Mouse (Mus musculus): ENCODE measurements around the gene Slc13a5. TPM values are rescaled to one million over a fixed set of nuclear protein-coding genes. Genes with fewer than 3 reads are reported as not detected.
A peak's percentile ranks its signal among the peaks of the same experiment; 100 is the strongest.

Gene Slc13a5
- polyA plus RNA-seq, 1 experiment from 2014 or later, result 0.22 TPM

DNA sequence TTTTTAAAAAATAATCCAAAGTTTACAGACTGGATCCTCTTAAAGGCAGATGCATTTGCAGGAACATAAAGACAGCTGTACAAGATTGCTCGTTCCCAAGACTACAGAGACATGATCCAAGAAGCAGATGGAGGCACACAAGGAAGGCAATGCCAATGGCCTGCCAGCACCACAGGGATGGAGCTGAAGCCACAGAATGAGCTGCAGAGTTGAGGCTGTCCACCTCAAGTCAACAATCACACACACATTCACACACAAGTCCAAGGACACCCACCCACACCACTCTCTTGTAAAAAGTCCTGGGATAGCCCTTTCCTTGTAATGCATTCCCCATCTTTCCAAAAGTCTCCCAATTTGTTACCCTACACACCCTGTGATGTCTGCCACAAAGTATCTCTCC lies 63.6 kb downstream of the Slc13a5 start:
- ATAC-seq, result no peak
- Histone ChIP-seq H3K4me2 (replicated peaks; ENCODE audit: low read depth) (no peak overlapping the region), H3K36me3 (ENCODE audit: control insufficient read depth, insufficient read depth) (peaks cover 12% of the 10 kb centered on the region), H3K9ac (ENCODE audit: low read depth, low read length) (no peak overlapping the region), H3K9me3 (ENCODE audit: control insufficient read depth) (no peaks in the 10 kb centered on the region), H3K27ac (ENCODE audit: low read depth, low read length) (no peak overlapping the region), H3K27me3 (replicated peaks; ENCODE audit: control insufficient read depth, insufficient read depth, low read length) (no peaks in the 10 kb centered on the region), H3K4me1 (replicated peaks; ENCODE audit: control insufficient read depth, insufficient read depth, low read length) (0 out of 2 replicates have a peak, but pooled peaks cover 5% of the 10 kb centered on the region), H3K4me3 (ENCODE audit: low read depth, low read length) (no peak overlapping the region)
- WGBS, result 70% methylated on average over 1 of the region's 1 CpGs
- TF ChIP-seq CTCF (IDR thresholded peaks at IDR 0.05; ENCODE audit: low read depth), result no peak

DNA sequence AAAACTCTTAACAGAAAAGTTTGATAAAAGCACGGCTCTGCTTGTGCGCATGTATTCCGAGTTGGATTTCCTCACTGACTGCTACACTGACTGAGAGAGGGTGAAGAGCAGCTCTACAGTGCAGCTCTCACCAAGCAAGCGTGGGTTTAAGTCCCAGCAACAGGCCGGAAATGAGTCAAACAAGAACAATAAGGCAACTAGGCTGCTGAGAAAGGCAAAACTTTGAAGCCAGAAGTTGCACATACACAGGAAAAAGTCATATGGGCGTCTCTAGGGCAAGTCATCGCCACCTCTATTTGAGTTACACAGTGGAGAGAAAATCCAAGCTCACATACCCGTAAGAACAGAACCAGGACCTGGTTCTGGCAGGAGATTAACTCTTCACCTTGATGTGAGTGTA lies 70.5 kb downstream of the Slc13a5 start:
- no peak overlapping the region for H3K4me2 ChIP-seq (replicated peaks; ENCODE audit: low read depth)
- ATAC-seq, result no peak
- H3K27me3 ChIP-seq (replicated peaks; ENCODE audit: control insufficient read depth, insufficient read depth, low read length), result no peaks in the 10 kb centered on the region
- 81% methylated on average over 8 of the region's 8 CpGs for WGBS
- no peaks in the 10 kb centered on the region for H3K9me3 ChIP-seq (ENCODE audit: control insufficient read depth)
- no peak overlapping the region for H3K9ac ChIP-seq (ENCODE audit: low read depth, low read length)
- H3K4me3 ChIP-seq (ENCODE audit: low read depth, low read length), result no peak overlapping the region
- H3K4me1 ChIP-seq (replicated peaks; ENCODE audit: control insufficient read depth, insufficient read depth, low read length), result no peaks in the 10 kb centered on the region
- H3K36me3 ChIP-seq (ENCODE audit: control insufficient read depth, insufficient read depth), result peaks cover 35% of the 10 kb centered on the region
- TF ChIP-seq CTCF (IDR thresholded peaks at IDR 0.05; ENCODE audit: low read depth), result no peak
- peak overlapping the region; percentile 35; the same call in 1 of the 2 replicates for H3K27ac ChIP-seq (ENCODE audit: low read depth, low read length)

DNA sequence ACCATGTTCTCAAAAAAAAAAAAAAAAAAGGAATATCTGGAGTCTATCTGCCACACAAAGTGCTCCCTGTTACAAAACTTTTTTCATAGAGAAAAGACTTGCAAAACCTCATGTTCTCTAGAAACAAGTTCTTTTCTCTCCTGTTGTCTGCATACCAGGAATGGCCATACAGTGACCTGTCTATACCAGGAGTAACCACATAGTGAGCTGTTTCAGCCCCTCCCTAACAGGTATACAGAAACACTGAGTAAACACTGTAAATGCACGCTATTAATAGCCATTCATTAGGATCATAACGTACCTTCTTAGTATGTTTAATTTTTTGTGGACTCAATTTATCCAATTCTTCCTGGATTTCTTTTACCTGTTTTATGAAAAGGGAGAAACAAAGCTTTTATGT lies 72.8 kb downstream of the Slc13a5 start:
- no peak overlapping the region for H3K9ac ChIP-seq (ENCODE audit: low read depth, low read length)
- WGBS, result 66% methylated on average over 2 of the region's 2 CpGs
- H3K4me3 ChIP-seq (ENCODE audit: low read depth, low read length), result no peak overlapping the region
- H3K9me3 ChIP-seq (ENCODE audit: control insufficient read depth), result no peaks in the 10 kb centered on the region
- H3K27me3 ChIP-seq (replicated peaks; ENCODE audit: control insufficient read depth, insufficient read depth, low read length), result no peaks in the 10 kb centered on the region
- no peak overlapping the region for H3K27ac ChIP-seq (ENCODE audit: low read depth, low read length)
- H3K4me2 ChIP-seq (replicated peaks; ENCODE audit: low read depth), result no peak overlapping the region
- no peaks in the 10 kb centered on the region for H3K4me1 ChIP-seq (replicated peaks; ENCODE audit: control insufficient read depth, insufficient read depth, low read length)
- peaks cover 45% of the 10 kb centered on the region for H3K36me3 ChIP-seq (ENCODE audit: control insufficient read depth, insufficient read depth)
- no peak for TF ChIP-seq CTCF (IDR thresholded peaks at IDR 0.05; ENCODE audit: low read depth)
- ATAC-seq, result no peak

Other genes with a start within 250 kb of the Slc13a5 start
- gene Aipl1, start 229.7 kb downstream of the Slc13a5 start, polyA plus RNA-seq (2015; fragmentation: Nextera tagmentation; extraction: Ambion mirVana), result 0.10 and 0.17 TPM in 2 replicates
- gene Pimreg, start 225.2 kb downstream of the Slc13a5 start, polyA plus RNA-seq (2015; fragmentation: Nextera tagmentation; extraction: Ambion mirVana), result 14.0 and 17.4 TPM in 2 replicates
- 0.68 and 0.86 TPM in 2 replicates for gene Pitpnm3, start 131.4 kb downstream of the Slc13a5 start, polyA plus RNA-seq (2015; fragmentation: Nextera tagmentation; extraction: Ambion mirVana)
- not detected in 2 replicates for gene Gm43951, start 60.4 kb downstream of the Slc13a5 start, polyA plus RNA-seq (2015; fragmentation: Nextera tagmentation; extraction: Ambion mirVana)
- gene 4933427D14Rik, start 59.8 kb downstream of the Slc13a5 start, polyA plus RNA-seq (2015; fragmentation: Nextera tagmentation; extraction: Ambion mirVana), result 4.3 and 4.8 TPM in 2 replicates
- gene Txndc17, start 59.7 kb downstream of the Slc13a5 start, polyA plus RNA-seq (2015; fragmentation: Nextera tagmentation; extraction: Ambion mirVana), result 642 and 665 TPM in 2 replicates
- 23.9 and 25.5 TPM in 2 replicates for gene Med31, start 51.6 kb downstream of the Slc13a5 start, polyA plus RNA-seq (2015; fragmentation: Nextera tagmentation; extraction: Ambion mirVana)
- gene Xaf1, start 34.4 kb upstream of the Slc13a5 start, polyA plus RNA-seq (2015; fragmentation: Nextera tagmentation; extraction: Ambion mirVana), result 56.1 and 59.9 TPM in 2 replicates
- gene Fbxo39, start 47.2 kb upstream of the Slc13a5 start, polyA plus RNA-seq (2015; fragmentation: Nextera tagmentation; extraction: Ambion mirVana), result not detected in 2 replicates
- gene Tekt1, start 95.2 kb upstream of the Slc13a5 start, polyA plus RNA-seq (2015; fragmentation: Nextera tagmentation; extraction: Ambion mirVana), result 0.08 TPM in 1 of 2 replicates, not detected in the other
- 7.8 and 8.1 TPM in 2 replicates for gene Smtnl2, start 144.5 kb upstream of the Slc13a5 start, polyA plus RNA-seq (2015; fragmentation: Nextera tagmentation; extraction: Ambion mirVana)
- 8.1 and 8.6 TPM in 2 replicates for gene Ggt6, start 168.3 kb upstream of the Slc13a5 start, polyA plus RNA-seq (2015; fragmentation: Nextera tagmentation; extraction: Ambion mirVana)
- 37.3 and 40.7 TPM in 2 replicates for gene Mybbp1a, start 174.1 kb upstream of the Slc13a5 start, polyA plus RNA-seq (2015; fragmentation: Nextera tagmentation; extraction: Ambion mirVana)
- 19.8 and 20.5 TPM in 2 replicates for gene Spns2, start 222.7 kb upstream of the Slc13a5 start, polyA plus RNA-seq (2015; fragmentation: Nextera tagmentation; extraction: Ambion mirVana)

Measured in intestine, postnatal 0 days (tissue).